Mouse (Mus musculus) natural killer cell, adult 2 months (primary cell): ENCODE measurements around the gene Lhfp.
A peak's percentile ranks its signal among the peaks of the same experiment; 100 is the strongest.
"Not testable (repeated sequence)": the region's sequence is repeated elsewhere in the genome, so short reads cannot be mapped to it uniquely, and the experiment has no call there.

Experiments
- DNase-seq, 2 experiments: peaks; one replicate each; pipeline ENCODE4 v3.0.0; 2022; ENCODE audit warnings: low spot score in 2 of 2

Gene Lhfp

DNA sequence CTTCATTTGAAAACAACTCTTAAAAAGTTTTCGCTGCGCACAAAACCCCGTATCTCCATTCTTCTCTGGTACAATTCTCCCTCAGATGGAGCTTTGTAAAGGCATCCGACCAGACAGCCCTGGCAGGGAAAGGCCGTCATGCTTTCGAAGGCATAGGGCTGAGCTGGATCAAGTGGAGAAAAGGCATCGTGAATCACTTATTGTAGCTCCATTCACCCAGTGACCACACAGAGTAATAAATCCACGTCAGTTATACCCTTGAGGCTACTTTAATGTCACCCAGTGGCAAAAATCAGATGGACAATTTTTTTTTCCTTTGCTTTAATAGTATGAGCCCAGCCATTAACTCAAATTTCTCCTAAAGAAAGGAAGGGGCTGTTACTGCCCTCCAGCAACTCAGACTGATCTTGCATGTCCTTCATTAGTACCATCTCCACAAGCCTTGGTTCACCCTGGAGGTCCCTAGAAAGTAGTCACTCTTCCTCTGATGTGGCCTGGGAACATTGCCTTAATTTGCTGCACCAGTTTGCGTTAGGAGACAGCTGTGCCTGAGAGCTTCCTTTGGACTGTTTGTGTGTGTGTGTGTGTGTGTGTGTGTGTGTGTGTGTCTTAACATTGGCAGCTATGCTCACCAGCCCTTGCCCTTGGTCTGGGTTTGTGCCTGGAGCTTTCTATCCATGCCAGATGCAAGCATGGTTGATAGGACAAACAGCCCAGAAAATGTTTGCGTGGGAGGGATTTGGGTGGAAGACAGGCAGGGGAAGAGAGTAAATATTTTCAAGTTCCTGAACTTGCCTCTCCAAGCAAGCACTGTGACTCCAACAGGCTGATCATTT lies 169.6 kb downstream of the Lhfp start:
- no peak for DNase-seq

- no peak for DNase-seq
These were observed 171.3 kb downstream of the Lhfp start for GRCm38 (mm10) chr3:53212599-53212998.

- no peak for DNase-seq
These were observed 172.0 kb downstream of the Lhfp start for GRCm38 (mm10) chr3:53213346-53213745.

- no peak for DNase-seq
These were observed 172.5 kb downstream of the Lhfp start for GRCm38 (mm10) chr3:53213746-53214271.

DNA sequence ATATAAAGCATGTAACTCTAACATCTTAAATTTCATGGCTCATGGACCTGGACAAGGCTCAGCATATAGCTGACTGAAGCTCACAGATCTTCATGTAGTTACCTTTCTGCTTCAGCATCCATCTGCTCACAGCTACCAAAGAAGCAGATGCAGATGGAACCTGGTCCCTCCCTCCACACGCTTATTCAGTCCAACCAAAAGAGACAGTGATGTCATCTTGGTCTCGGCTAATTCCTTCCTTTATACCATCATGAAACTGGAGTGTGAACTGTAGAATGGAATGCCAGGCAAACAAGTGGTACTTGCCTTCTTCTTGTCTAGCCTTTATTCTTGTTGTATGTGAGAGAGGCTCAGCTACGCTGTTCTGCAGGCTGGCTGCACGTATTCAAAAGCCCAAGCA lies 173.1 kb downstream of the Lhfp start:
- no peak for DNase-seq

GRCm38 (mm10) chr3:53217697-53218096 lies 176.4 kb downstream of the Lhfp start:
- DNase-seq, result no peak

- no peak for DNase-seq
These were observed 180.4 kb downstream of the Lhfp start for GRCm38 (mm10) chr3:53221531-53222272.

DNA sequence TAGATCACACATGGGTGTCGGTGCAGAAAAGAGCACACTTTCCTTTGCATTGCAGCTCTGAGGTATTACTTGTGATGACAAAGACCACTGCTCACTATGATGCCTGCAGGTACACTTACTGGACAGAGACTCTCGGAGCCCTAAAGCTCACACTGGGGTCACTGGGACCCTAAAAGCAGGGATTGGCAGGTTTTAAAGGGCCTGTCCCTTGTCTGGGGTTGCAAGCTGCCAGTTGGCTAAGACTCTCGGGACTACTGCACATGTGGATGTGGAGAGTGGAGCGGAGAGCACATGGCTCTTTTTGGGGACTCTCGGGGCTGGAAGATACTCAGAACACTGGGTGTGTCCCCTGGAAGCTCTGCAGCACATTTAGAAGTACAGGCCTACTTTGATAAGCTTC lies 182.8 kb downstream of the Lhfp start:
- DNase-seq, result no peak

DNA sequence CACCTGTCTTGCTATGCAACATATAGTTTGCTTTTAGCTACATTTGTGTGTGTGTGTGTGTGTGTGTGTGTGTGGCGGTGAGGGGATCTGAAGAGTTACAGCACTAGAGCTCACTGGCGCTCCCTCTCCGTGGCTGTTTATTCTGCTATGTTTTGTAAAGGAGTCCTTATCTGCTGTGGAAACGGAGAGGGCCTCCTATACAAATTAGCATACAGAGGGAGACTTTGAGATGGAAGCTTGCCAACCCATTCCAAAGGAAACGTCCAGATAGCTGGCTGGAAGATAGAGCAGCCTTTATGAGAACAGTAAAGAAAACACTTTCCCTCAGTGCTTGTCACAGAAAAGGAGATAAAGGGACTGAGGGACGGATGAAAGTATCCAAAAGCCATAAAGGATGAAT lies 184.4 kb downstream of the Lhfp start:
- no peak for DNase-seq

DNA sequence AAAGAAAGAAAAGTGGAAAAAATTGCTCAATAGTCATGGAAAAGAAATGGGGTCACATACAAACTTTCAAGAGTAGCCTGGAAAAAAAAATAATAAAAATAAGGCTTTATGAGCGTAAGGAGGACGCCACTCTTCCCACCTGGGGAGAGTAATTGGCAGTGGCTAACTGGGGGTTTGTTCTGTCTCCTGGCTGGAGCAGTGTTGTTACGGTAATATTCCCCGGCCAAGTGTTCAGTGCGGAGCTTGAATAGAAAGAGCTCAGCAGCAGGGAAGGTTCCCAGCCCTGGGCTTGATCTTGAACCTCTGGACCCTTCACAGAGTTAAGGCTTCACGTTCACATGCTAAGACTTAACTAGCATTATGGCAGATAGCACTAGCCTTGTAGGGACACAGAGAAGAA lies 184.9 kb downstream of the Lhfp start:
- DNase-seq, result no peak

GRCm38 (mm10) chr3:53227866-53228265 lies 186.5 kb downstream of the Lhfp start:
- DNase-seq, result no peak

DNA sequence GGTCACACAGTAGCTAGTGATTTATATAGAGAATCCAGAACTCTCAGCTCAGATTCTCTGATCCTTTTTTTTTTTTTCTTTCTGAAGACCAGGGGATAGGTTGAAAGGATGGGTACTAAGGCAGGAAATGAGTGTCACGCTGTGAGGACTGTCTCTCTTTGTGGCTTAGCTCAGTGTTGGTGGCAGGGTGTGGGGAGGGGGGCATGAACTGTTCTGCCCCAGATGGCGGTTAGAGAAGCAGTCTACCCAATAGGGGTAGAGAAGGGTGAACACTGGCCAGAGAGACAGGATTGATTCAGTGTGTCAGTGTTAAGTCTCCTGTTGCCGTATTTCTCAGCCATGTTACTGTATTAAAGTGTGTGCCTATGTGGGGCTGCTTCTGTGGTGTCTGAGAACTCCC lies 189.2 kb downstream of the Lhfp start:
- peak in 1 of 2 experiments; percentile 1 for DNase-seq

DNA sequence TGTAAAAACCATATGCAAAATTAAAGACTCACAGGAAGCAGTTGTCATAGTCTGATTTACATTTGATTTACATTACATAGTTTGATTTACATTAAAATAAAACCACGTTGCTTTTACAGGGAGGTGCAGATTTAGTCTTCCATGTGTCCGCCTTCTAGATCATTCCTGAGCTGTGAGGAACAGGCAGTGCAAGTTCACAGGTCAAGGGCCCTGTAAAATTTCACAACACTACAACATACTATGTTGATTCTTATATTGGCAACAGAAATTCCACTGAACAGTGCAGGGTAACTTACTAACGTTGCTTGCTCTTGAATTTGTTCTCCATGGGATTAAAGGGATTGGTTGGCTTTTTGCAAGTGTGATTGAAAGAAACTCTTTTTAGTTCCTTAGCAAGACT lies 189.8 kb downstream of the Lhfp start:
- DNase-seq, result no peak

DNA sequence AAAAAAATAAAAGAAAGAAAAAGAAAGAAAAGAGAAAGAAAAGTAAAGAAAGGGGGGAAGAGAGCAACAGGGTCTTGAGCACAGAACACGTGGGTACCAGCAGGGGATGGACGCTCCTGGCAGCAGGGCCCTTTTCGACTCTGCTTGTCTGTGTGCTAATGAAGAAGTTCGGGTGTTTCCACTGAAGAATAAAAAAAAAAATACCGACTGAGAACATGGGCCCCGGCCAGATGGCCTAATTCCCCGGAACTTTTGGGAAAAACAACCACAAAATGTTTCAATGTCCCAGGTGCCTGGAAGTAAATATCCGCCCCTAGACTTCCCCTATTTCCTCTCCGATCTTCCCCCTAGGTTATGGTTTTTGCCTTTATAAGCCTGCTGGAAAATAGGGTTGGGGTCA lies 191.1 kb downstream of the Lhfp start:
- not testable (repeated sequence) for DNase-seq

- DNase-seq, result peak in 1 of 2 experiments; percentile 12
These were observed 193.4 kb downstream of the Lhfp start for GRCm38 (mm10) chr3:53234689-53235088.

- no peak for DNase-seq
These were observed 195.1 kb downstream of the Lhfp start for GRCm38 (mm10) chr3:53236471-53236870.

DNA sequence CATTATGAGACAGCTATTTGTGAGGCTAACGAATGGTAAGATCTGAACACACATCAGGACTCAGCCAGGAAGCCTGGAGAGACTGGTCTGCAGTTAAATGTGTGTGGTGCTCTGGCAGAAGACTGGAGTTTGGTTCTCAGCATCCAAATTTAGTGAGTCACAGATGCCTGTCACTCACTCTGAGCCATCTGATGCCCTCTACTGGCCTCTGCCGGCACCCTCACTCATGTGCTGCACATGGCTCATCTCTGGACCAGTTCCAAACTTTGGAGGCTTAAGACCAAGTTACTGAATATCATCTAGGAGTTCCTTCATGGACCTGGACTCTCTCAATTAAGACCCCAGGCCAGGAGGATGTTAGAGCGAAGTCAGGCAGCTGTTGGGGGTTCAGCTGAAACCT lies 198.8 kb downstream of the Lhfp start:
- no peak for DNase-seq

DNA sequence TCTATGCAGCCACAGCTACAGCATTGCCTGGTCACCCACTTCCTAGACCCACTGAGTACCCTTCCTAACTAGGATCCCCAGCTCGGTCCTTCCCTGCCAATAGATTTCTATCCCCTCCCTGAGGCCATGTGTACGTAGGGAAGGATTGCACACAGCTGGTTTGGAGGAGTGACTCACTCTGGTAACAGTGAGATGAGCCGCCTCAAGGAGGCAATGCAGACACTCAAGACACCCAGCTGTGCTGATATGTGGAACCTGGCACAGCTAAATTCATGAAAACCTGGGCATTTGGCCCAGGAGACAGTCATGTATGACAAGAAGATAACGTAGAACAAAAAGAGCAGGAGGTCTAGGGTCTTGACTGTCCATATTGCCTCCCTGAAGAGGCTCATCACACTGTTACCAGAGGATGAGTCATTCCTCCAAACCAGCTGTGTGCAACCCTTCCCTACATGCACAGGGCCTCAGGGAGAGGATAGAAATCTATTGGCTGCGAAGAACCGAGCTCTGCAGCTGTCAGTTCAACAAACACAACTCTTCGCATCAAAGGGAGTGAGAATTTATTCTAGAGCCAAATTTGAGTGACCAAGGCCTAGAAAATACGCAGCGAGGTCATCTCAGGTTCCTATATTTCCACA lies 204.4 kb downstream of the Lhfp start:
- DNase-seq, result no peak

GRCm38 (mm10) chr3:53247102-53247501 lies 205.8 kb downstream of the Lhfp start:
- DNase-seq, result peak; percentile 5 to 34

- DNase-seq, result no peak
These were observed 207.0 kb downstream of the Lhfp start for GRCm38 (mm10) chr3:53248158-53248874.

GRCm38 (mm10) chr3:53252556-53252955 lies 211.2 kb downstream of the Lhfp start:
- no peak for DNase-seq
